Mouse (Mus musculus) cerebellum, adult 9-10 months (tissue): ENCODE measurements at regions not wholly inside any gene's neighbourhood (a gene's known extent, or its start where the extent isn't known, plus 50 kb on each side); places are given as distances from the start of the nearest gene placed in this dataset.

Experiments
- DNase-seq: peaks from one replicate; pipeline ENCODE4 v3.0.0; 2022

DNA sequence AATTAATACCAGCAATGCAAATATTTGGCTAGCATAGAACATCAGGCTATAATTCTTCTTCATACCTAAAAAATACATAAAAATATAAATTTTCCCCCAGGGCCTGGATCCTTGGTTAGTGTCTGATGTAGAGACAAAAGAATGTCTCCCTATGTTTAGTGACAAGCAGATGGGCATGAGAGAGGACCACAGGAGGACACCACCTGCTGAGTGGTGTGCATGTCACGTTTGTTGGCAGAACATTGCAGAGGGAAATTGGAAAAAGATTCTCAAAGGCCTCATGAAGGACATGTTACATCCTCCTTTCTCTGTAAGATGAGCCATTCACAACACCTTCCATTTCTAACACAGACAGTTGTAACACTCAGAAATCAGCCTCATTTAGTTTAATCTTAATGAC lies 206.3 kb downstream of the Hhipl2 start:
- DNase-seq = peak; percentile 2

DNA sequence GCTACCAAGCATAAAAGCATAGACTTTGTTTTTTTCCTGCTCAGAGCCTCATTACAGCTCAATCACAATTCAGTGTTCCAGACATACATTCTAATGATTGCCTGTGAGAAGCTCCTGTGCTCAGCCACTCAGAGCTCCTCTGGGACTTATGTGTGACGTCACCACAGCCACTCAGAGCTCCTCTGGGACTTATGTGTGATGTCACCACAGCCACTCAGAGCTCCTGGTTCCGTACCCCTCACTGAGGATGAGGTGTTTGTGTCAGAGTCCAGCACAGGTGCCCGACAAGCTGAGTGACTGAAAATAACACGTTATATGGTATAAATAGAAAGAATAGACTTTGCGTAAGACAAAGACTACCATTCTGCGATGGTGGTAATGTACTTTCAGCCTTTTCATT lies 215.8 kb downstream of the Hhipl2 start:
- DNase-seq = no peak

DNA sequence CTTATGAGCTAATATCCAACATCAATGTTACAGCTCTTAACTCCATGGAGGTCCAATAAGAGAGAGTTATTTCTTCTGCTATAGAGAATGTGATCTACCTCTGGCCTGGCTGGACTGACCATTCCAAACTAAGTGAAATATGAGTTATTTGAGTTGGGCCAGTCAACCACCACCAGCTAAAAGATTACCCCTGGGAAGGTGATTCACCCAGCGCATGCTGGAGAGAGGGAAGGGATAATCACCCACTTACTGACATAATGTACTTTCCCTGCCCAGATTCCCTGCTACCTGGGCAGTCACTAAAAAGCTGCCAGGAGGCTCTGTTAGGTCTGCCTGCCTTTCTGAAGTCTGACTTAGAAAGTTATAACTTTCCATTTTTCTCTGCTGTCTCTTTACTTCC lies 216.8 kb downstream of the Hhipl2 start:
- DNase-seq = no peak

DNA sequence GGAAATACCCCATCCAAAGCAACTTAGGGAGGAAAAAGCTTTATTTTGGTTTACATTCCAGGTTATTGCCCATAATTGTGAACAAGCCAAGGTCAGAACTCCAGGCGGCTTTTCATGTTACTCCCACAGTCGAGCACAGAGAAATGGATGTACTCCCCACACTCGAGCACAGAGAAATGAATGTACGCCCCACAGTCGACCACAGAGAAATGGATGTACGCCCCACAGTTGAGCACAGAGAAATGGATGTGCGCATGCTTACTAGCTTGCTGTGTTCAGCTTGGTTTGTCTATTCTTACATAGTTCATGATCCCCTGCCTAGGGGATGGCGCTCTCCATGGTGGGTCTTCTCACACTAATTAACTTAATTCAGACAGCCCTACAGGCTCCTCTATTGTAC lies 219.2 kb downstream of the Hhipl2 start:
- no peak for DNase-seq

DNA sequence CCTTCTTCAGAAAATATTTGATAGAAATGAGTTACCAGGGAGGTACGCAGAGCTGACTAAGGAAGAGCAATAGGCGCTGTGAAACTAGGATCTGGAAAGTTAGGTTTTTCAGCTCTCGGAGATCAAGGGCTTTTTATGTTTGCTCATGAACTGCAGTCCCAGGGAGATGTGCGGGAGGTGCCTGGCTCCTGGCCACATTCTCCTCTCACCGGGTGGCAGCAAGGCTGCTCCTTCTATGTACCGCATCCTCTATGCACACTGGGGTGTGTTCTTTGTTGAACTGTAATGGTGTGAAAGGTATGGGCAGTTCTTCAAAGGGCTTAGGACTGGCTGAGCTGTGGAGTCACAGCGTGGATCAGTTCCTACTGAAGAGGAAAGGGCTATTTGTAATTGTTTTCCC lies 221.3 kb downstream of the Hhipl2 start:
- no peak for DNase-seq

DNA sequence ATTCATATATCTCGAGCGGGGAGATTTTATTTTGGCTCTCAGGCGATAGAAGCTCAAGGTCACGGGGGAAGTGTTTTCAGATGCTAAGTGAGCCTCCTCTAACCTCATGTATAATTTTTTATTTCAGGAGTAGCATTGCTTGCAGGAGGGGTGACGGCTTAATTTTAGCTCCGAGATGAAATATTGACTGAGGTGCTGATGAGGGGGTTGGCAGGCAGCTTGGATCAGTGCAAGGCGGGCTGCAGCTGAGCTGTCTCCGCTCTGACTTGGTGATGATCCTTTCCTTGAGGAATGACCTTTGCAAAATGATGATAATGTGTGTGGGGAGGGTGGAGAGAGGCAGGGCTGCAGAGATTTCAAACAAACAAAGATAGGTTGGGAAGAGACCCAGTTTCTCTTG lies 222.6 kb downstream of the Hhipl2 start:
- DNase-seq = no peak

DNA sequence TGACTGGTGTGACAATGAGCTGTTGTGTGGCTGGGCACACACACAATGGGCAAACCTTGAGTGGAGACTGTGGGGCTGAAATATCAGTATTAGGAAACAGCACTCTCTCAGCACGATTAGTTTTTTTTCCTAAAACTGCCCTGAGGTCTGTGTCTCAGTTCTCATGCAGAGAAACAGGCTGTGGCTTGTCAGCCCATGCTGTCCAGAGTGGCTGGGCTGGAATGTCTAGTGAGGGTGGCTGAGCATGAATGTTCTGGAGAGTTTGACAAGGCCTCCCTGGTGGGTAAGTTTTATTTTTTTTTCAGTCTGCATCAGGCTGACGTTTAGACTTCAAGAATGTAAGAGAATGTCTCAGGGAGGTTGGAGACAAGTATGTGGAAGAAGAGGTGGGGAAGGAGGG lies 226.0 kb downstream of the Hhipl2 start:
- no peak for DNase-seq

DNA sequence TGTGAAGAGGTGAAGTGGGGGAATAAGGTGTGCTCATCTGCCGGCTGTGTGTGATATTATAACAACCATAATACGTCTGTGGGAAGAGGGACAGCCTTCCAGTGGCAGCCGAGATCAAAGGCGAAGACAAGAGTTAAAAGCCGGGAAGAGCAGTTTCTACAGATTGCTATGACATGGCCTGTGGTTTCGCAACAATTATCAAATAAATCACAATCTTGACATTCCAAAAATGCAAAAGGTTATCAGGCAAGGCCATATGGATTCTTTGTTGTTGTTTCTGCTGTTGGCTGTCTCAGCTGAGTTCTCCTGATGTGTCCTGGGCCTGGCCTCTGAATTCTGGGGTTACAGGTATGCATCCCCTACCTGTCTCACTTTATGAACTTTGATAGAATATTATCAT lies 235.9 kb downstream of the Hhipl2 start:
- no peak for DNase-seq

DNA sequence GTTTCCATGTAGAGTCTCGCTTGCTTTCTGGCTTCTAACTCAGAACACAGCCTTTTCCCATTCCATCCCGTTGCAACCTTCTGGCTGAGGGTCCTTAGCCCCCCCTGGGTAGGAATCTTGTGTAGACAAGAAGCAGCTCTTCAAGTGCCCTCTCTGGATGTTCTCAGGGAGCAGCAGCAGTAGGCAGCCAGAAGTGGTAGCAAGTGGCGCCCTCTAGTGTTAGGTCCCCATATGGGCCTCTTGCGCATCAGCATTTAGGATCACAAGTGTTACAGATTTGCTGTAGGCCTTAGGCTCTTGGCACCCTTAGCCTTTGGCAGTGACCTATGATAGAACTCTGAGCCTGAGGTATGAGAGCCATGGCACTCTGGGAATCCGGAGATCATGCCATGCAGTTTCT lies 239.0 kb downstream of the Hhipl2 start:
- peak; percentile 35 for DNase-seq

DNA sequence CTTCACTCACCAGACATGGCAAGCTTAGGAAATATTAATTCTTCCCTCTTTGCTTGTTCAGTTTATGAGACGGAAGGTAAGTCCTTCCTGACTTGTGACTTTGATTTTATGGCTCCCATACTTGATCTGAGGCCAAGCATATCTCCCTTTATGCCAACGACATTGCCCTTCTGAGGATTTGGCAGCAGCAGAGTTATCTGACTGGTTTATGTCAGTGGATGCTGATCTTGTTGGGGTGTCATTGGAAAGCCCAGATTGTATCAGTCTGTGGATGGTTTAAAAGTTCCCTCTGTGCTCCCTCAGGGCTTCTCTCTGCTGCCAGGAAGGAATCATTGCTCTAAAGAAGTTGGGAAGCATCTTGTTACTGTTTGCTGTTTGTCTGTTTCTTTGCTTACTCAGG lies 242.5 kb downstream of the Hhipl2 start:
- DNase-seq = no peak

DNA sequence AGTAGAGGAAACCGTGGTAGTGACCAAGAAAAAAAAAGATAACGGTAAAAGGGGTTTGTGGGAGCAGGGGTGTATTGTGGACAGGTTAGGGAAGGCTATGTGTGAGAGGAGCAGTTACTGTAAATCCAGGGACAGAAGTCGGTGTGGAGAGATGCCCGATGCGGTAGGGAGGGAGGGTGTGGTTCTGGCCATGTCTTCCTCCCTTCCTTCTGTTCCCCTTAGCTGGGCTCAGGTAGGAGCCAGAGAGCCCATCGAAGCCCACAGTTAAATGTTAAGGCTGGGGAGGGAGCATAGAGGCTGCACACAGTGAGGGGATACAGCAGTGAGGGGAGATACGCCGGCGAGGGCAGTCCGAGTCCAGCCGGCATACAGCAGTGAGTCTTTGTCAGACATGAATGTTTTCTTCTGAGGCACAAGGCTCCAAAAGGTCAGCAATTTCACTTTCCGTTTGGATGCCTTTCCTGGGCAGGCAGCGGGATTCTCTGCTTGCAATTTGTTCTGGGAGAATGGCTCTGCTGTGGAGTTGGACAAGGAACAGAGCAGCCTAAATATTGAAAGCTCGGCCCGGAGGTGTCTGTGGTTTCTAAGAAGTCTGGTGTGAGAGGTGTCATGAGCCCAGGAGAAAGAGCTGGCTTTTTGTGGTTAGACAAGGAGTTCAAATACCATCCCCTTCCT lies 244.5 kb downstream of the Hhipl2 start:
- peak; percentile 12 for DNase-seq

DNA sequence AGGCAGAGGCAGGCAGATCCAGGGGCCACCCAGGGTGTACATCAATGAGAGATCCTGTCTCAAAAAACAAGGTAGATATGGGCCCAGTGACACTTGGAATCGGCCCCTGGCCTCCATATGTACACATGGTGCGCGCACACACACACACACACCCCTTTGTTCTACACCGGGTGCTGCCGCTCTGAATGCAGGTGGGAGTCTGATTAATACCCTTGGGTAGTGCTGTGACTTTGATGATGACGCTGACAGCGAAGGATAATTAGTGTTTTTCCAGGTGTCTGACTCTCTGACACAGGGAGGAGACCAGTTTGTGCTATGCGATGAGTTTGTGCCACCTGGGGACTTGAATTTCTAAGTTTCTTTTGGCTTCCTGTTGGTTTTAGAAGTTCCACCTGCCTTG lies 251.3 kb downstream of the Hhipl2 start:
- no peak for DNase-seq

DNA sequence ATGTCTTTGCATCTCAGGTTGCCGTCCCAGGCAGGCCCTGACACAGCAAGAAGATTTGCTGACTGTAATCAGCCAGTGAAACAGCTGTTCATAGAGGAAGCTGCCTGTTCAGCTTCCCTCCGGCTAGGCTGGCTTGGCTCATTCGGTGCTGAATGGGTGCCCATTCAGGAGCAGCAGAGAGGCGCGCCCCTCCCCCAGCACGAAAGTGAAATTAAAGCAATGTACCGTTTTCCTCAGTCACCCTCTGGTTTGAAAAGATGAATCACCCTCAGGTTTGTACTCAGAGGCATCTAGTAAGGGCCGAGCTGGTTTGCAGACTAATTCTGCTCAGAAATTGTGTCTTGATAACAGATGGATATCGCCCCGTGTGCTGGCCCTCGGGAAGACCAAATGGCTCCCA lies 251.7 kb downstream of the Hhipl2 start:
- peak; percentile 33 for DNase-seq

DNA sequence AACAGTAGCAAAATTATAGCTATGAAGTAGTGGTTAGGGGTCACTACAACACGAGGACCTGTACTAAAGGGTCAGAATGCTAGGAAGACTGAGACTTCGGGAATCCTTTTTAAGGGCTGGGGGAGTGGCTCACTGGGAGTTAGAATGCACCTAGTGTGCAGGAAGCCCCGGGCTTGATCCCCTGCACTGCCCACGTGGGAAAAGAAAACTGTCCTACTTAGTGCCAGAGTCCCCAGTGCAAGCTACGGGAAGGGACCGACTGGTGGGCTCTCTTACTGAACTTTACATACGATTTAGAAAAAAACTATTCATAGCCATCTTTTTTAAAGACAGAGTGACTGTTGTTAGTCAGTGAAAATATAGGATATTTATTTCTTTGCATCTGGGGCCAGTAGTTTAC lies 252.5 kb downstream of the Hhipl2 start:
- no peak for DNase-seq

DNA sequence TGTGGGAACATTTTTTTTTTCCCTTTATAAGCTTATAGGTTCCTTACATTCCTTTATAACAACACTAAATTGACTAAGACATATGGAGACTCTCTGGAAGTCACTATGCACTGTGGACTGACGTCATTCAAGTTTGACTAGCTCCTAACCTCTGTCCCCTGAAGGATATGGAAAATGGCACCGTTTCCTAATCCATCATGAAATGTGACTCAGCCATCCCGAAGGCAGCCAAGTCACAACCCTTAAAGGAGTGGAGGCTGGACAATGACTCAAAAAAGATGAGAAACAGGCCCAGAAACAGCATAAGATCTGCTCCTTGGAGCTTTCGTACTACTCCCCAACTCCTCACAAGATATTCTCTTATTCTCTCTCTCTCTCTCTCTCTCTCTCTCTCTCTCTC lies 253.5 kb downstream of the Hhipl2 start:
- no peak for DNase-seq

DNA sequence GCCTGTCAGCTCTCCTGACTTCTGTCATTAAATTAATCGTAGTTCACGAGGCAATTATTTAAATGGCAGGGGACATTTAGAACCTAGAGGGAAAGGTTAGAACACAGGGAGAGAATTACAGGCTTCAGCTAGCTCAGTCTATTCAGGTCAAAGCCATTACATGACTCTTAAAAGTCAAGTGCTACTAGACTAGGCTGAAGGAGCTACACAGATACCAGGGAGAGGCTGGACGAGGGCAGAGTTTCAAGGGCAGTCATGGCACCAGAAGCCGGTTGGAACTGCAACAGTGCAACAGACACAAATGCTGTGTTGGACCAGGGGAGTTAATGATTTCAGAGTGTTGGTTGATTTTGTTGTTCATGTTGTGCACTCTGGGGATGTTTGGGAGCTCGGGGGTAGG lies 254.5 kb downstream of the Hhipl2 start:
- no peak for DNase-seq

DNA sequence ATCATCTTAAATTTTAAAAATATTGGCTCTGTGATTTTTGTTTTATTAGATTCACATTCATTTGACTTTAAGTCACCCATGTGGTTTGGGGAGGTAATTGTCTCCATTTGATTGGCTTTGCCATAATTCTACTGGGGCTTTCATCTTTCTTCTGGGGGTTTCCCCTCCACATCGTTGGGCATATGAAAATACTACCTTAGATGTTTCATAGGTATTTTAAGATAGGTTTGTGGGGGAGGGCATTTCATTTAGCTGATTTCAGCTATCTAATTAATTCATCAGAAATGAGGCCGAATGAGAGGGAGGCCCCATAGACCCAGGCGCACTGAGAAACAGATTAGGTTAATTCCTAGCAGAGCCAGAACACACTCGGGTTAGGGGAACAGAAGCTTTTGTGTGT lies 259.6 kb downstream of the Hhipl2 start:
- DNase-seq = no peak

DNA sequence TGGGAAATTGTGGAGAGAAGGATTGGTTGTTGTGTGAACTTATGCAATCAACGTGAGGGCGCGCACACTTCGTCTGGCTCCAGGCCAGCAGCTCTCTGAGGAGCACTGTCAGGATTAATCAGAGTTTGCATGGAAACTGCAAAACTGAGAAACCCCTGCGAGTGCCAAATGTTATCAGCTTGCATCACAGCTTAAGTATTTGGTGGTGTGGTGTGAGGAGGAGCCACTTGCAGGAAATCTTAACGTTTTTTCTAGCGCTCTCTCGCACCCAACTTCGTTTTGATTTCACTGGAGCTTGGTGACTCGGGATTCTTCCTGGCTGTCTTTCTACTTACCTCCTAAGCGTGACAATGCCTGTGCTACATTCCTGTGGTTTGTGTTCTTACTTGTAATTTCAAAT lies 261.9 kb downstream of the Hhipl2 start:
- no peak for DNase-seq

DNA sequence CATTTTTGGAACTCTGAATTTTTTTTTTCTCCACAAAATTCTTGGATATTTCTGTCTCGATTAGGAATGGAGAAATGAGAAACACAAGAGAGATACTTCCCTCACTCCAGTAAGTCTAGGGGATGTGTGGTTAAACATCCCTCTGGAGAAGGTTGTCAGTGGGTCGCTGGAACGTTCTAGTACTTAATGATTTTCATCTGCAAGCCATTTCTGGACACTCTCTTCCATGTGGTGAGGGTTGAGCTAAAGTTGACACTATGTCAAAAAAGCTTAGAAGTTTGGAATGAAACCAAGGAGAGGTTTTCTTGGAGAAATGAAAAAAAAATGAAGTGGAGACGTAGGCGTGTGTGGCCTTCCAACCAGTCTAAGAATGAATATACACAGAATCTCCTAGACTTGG lies 268.0 kb downstream of the Hhipl2 start:
- no peak for DNase-seq

DNA sequence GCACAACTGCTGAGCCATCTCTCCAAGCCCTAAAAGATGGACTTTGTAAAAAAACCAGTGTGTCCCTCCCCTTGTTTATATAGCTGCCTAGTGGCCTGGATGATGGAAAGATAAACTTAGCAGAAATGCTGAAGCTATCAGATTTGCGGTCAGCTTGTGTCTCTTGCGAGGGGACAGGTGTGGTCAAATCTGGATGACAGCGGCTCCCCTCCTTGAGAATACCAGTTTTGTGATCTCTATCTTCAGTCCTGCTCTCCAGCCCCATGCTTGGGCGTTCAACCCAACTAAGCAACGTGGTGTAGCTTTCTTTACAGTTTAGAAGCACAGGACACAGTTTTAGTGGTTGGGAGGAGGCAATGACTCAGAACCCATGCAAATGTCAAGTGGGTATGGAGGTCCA lies 274.7 kb downstream of the Hhipl2 start:
- DNase-seq = no peak

DNA sequence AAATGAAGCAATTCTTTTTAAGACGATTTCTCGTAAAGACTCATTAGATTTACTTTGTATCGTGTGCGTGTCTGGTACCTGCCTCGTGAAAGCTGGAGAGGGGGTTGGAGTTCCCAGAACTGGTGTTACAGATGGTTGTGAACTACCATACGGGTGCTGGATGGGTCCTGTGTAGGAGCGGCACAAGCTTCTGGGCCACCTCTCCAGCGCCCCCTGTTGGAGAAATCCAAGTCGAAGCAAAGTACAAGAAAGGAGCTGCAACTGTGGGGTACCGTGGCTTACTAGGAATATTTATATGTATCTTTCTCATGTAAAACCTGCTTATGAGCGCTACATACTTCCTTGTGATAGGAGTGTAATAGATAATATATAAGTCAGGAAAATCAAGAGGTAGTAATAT lies 281.3 kb downstream of the Hhipl2 start:
- DNase-seq = peak; percentile 12

DNA sequence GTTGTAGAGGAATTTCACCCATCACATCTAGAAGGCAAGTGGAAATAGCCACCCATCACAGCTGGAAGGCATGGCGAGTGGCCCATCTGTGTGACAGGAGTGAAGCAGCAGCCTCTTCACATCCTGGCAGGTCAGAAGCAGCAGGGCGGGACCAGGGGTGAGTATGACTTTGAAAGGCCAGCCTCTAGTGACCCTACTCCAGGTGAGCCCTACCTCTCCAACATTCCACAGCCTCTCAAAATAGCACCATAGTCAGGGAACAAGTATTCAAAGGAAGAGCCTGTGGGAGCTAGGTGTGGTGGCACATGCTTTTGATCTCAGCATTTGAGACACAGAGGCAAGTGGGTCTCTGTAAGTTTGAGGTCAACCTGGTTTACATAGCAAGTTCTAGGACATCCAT lies 284.9 kb downstream of the Hhipl2 start:
- DNase-seq = no peak

DNA sequence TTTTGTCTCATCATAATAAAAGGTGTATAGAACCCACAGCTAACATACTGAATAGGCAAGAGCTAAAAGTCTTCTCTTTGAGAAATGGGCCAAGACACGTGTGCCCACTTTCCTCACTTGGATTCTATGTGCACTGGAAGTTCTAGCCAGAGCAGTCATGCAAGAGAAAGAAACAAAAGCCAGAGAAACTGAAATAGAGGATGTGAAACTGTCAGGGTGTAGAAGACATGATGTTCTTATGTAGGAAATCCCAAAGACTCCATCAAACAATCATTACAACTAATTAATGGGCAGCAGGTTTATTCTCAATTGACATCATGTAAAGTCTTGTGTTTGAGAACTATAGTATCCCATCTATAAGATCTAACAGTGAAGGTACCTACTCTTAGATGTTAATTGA lies 294.9 kb downstream of the Hhipl2 start:
- no peak for DNase-seq

DNA sequence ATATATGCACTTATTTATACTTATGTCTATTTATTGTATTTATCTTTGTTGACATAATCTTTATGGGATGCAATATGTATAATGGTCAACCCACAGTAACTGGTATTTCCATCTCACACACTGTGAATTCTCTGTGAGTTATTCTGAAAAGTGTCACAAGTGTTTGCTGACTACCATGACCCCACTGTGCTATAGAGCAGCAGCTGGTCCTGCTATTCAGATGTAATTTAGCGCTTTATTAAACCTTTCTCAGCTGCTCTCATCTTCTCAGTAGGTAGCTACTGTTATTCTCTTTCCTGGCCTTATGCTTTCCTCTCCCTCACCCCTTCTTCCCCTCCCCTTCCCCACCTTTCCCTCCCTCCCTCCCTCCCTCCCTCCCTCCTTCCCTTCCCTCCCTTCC lies 296.0 kb upstream of the Dusp10 start:
- no peak for DNase-seq

DNA sequence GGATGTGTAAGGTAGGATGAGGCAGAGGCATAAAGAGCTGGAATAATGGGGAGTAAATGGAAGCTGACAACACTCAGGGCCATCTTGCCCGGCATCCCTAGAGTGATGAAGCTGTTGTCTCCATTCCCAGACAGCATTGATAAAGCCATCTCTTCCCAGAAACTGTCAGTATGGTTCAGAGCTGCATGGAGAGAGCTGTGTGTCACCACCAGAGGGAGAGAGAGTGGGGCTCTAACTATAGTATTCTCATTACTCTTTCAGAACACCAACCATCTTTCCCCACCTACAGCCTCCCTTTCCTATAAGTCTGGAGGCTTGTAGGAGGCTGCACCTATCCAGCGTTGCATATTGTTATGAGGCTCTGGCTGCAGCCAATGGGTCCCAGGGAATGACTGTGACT lies 264.0 kb upstream of the Dusp10 start:
- DNase-seq = no peak

DNA sequence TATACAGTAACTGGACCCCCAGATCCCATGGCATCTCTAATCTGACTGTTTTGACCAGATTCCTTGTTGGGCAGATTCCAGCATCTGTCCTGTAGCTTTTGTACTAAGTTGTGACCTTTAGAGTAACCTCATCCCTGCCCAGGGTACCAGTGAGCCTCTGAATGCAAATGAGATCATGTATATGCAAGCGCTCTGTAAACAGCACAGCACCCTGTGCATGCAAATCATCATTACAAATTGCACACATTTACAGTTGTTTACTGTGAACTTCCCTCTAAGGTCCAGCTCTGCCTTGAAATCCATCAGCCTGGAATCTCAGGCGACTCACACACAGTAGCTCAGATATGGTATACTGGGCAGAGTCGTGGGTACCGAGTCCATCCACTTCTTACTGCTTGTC lies 258.6 kb upstream of the Dusp10 start:
- no peak for DNase-seq
